Mouse (Mus musculus) CH12.LX (cell line): Measurements from ENCODE around the gene Prkch.
"Not testable (repeated sequence)": the region's sequence is repeated elsewhere in the genome, so short reads cannot be mapped to it uniquely, and the experiment has no call there.

Experiments used
- POLR2A ChIP-seq: IDR thresholded peaks from 2 replicates; pipeline ENCODE4 v1.6.1; 2011; ENCODE audit warnings: low read depth, mild to moderate bottlenecking, improper control_type of control experiment, low read length
- SMC3 ChIP-seq: IDR thresholded peaks from 2 replicates; pipeline ENCODE4 v1.6.1; 2011; ENCODE audit warnings: low read depth, low read length, improper control_type of control experiment

GRCm38 (mm10) chr12:73563122-73563521 is 21.5 kb upstream of the Prkch start:
- not testable (repeated sequence) for TF ChIP-seq POLR2A, SMC3
